Mouse (Mus musculus) ES-Bruce4 (cell line): Measurements from ENCODE around the gene Srl. TPM values are rescaled to one million over a fixed set of nuclear protein-coding genes. Genes with fewer than 3 reads are reported as not detected.
A peak's percentile ranks its signal among the peaks of the same experiment; 100 is the strongest.
"Not testable (repeated sequence)": the region's sequence is repeated elsewhere in the genome, so short reads cannot be mapped to it uniquely, and the experiment has no call there.

Source experiments
- H3K27ac ChIP-seq: 2 replicates; pipeline ENCODE4 v1.5.1; 2012; ENCODE audit warnings: low read length, inconsistent platforms; ENCODE audit not compliant: insufficient read depth
- H3K27me3 ChIP-seq: 2 replicates; pipeline ENCODE4 v1.6.1; 2012; ENCODE audit warnings: mild to moderate bottlenecking, low read length, inconsistent platforms; ENCODE audit not compliant: control insufficient read depth, poor library complexity, insufficient read depth, severe bottlenecking
- H3K36me3 ChIP-seq: 2 replicates; pipeline ENCODE4 v1.6.1; 2012; ENCODE audit warnings: inconsistent platforms, mild to moderate bottlenecking, low read length, moderate library complexity; ENCODE audit not compliant: control insufficient read depth, poor library complexity, insufficient read depth, severe bottlenecking
- H3K4me1 ChIP-seq: one replicate; pipeline ENCODE4 v1.8.1; 2011; ENCODE audit warnings: low read length; ENCODE audit not compliant: control insufficient read depth, insufficient read depth
- H3K4me3 ChIP-seq: 2 replicates; pipeline ENCODE4 v1.5.1; 2011; ENCODE audit warnings: low read depth, mild to moderate bottlenecking, low read length
- H3K9ac ChIP-seq: 2 replicates; pipeline ENCODE4 v1.6.1; 2012; ENCODE audit warnings: low read depth, mild to moderate bottlenecking, inconsistent platforms; ENCODE audit not compliant: poor library complexity, severe bottlenecking
- H3K9me3 ChIP-seq: replicated peaks from 2 replicates; pipeline ENCODE4 v1.6.1; 2012; ENCODE audit warnings: mild to moderate bottlenecking, low read length, inconsistent platforms; ENCODE audit not compliant: control insufficient read depth, poor library complexity, insufficient read depth, severe bottlenecking
- CTCF ChIP-seq: IDR thresholded peaks from one replicate; pipeline ENCODE4 v1.8.1; 2011; ENCODE audit warnings: low read depth, low read length
- EP300 ChIP-seq: IDR thresholded peaks from 2 replicates; pipeline ENCODE4 v1.6.1; 2011; ENCODE audit warnings: low read depth, low read length; ENCODE audit not compliant: insufficient read depth
- POLR2A ChIP-seq: IDR thresholded peaks from one replicate; pipeline ENCODE4 v1.8.1; 2011; ENCODE audit warnings: low read length; ENCODE audit not compliant: insufficient read depth
- polyA plus RNA-seq: library from polyadenylated mRNA; stranded (reverse); fragments of >200 nt; gene quantifications from 2 replicates; pipeline ENCODE4 v1.2.4, GENCODE M21; 2011; ENCODE audit warnings: low read depth; ENCODE audit not compliant: missing spikeins, insufficient read depth, insufficient read length

The Srl gene
- polyA plus RNA-seq, 1 experiment: 30.0 TPM

DNA sequence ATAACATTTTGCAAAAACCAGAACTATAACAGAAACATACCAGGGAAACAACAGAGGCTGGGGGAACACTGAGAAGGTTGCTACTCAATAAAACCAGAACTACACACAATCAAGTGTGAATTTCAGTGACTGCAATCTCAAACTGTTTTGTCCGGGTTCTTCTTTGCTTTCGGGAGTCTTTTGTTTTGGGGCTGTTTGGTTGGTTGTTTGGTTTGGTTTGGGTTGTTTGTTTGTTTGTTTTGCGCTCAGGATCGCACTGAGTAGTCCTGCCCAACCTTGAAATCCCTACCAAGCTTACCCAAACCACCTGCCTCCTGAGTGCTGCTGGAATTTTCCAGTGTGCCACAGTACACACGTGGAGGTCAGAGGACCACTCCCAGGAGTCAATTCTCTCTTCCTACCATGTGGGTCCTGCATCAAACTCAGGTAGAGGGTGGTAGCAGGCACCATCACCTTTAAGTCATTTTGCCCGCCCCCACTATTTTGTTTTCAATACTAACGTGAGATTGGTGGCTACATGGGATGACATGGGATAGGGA, 689 bp upstream of the Srl start:
- H3K4me3 ChIP-seq: no peak overlapping the region
- TF ChIP-seq CTCF (no peak), POLR2A (no peak), EP300 (no peak)
- no peaks in the 10 kb centered on the region for H3K27me3 ChIP-seq
- peak overlapping the region; percentile 36; the same call in 1 of the 2 replicates for H3K9ac ChIP-seq
- H3K36me3 ChIP-seq: peaks cover 14% of the 10 kb centered on the region; the same call in 1 of the 2 replicates
- H3K27ac ChIP-seq: no peak overlapping the region
- H3K4me1 ChIP-seq: no peaks in the 10 kb centered on the region
- H3K9me3 ChIP-seq: no peaks in the 10 kb centered on the region

DNA sequence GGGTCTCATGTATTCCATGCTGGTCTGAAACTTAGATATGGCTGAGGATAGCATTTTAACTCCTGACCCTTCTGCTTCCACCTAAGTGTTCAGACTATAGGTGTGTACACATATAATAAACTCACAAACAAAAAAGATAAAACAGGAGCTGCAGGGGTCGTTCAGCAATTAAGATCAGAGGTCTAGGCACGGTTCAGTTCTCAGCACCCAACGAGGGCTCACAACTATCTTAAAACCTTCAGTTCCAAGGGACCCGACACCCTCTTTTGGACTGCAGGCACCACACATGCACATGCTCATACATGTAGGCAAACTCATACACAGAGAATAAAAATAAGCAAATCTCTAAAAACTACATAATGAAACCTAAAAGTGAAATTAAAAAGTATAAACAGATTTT, 583 bp downstream of the Srl start:
- H3K27ac ChIP-seq: no peak overlapping the region
- H3K36me3 ChIP-seq: peaks cover 7% of the 10 kb centered on the region; the same call in 1 of the 2 replicates
- H3K9ac ChIP-seq: peak overlapping the region; percentile 74

DNA sequence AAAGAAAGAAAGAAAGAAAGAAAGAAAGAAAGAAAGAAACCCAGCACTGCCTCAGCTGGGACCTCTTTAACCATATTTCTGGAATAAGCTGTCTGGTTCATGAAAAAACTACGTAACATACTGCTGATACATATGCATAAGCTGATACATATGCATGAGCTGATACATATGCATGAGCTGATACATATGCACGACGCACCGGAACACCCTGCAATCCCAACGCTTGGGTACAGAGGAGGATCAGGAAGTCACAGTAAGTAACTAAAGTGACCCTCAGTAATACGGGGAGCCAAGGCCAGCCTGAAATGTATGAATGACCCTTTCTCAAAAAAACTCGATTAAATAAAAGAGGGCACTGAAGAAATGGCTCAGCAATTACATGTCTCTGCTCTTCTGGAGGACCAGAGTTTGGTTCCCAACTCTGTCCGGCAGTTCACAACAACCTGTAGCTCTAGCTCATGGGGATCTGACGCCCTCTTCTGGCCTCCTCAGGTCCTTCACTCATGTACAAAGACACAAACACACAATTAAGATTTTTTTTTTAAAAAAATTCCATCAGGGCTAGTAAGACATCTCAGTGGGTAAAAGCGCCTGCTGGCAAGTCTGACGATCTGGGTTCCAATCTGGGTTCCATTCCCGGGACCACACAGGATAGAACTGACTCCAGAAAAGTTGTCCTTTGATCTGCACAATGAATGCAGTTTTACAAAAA, 1.4 kb downstream of the Srl start:
- Histone ChIP-seq H3K27me3 (no peaks in the 10 kb centered on the region), H3K9ac (no peak overlapping the region), H3K27ac (no peak overlapping the region), H3K9me3 (no peaks in the 10 kb centered on the region), H3K4me1 (no peaks in the 10 kb centered on the region), H3K4me3 (no peak overlapping the region), H3K36me3 (peaks cover 2% of the 10 kb centered on the region; the same call in 1 of the 2 replicates)
- no peak for TF ChIP-seq EP300
- peak; percentile 24 for TF ChIP-seq CTCF

More for the DNA sequence above, 583 bp downstream of the Srl start:
- no peaks in the 10 kb centered on the region for H3K9me3 ChIP-seq
- no peak for TF ChIP-seq CTCF
- no peak for TF ChIP-seq POLR2A
- no peak for TF ChIP-seq EP300
- H3K4me1 ChIP-seq: no peaks in the 10 kb centered on the region
- peak overlapping the region; percentile 94 for H3K4me3 ChIP-seq
- H3K27me3 ChIP-seq: no peaks in the 10 kb centered on the region

DNA sequence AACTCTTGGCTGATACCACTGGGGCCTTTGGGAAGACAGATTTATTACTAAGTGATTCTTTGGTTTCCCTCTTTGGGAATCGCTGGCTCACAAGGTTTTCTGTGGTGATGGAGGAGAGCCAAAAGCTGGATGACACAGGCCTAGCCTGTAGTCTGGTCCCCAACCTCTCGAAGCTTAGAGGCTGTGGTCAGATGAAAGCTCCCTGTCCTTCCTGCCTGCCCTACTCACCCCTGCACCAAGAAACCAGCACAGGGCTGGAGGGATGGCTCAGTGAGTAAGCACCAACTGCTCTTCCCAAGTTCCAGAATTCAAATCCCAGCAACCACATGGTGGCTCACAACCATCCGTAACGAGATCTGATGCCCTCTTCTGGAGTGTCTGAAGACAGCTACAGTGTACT, 2.1 kb downstream of the Srl start:
- H3K27me3 ChIP-seq: no peaks in the 10 kb centered on the region
- no peak overlapping the region for H3K9ac ChIP-seq
- no peaks in the 10 kb centered on the region for H3K36me3 ChIP-seq
- H3K4me1 ChIP-seq: no peaks in the 10 kb centered on the region
- no peak overlapping the region for H3K4me3 ChIP-seq
- H3K9me3 ChIP-seq: no peaks in the 10 kb centered on the region
- H3K27ac ChIP-seq: no peak overlapping the region
- TF ChIP-seq POLR2A (no peak), CTCF (no peak), EP300 (no peak)

DNA sequence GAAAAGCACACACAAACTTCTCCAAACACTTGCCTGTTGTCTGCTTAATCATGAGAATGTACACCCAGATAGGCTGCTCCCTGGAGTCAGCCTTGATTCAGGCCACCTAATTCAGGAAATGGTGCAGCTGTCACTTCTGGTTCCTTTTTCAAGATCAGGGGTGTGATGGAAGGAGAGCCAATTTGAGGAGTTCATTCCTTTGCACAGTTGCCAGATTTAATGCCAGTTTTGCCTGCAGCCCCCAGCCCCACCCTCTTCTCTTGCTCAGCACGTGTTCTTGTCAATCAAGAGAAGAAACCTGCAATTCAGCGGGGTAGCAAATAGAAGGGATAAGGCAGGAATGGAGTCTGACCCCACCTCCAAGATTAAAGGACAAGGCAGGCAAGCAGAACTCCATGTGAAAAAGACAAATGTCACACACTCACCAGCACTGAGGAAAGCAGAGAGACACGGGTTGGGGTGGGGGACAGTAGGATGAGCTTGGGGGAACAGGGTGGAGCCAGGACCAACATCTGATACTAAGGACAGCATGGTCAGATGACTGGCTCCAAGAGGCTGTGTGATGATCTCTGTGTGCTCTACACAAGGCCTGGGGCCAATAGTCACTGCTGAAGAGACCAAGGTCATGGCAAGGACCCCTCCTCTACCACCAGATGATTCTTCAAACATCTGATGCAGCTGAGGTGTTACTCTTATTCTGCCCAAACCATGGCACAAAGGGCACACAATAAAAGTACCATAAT, 3.8 kb downstream of the Srl start:
- Histone ChIP-seq H3K4me3 (no peak overlapping the region), H3K36me3 (no peaks in the 10 kb centered on the region), H3K4me1 (no peaks in the 10 kb centered on the region), H3K27ac (no peak overlapping the region), H3K9me3 (no peaks in the 10 kb centered on the region), H3K27me3 (no peaks in the 10 kb centered on the region), H3K9ac (no peak overlapping the region)
- TF ChIP-seq POLR2A: no peak
- no peak for TF ChIP-seq EP300
- no peak for TF ChIP-seq CTCF

DNA sequence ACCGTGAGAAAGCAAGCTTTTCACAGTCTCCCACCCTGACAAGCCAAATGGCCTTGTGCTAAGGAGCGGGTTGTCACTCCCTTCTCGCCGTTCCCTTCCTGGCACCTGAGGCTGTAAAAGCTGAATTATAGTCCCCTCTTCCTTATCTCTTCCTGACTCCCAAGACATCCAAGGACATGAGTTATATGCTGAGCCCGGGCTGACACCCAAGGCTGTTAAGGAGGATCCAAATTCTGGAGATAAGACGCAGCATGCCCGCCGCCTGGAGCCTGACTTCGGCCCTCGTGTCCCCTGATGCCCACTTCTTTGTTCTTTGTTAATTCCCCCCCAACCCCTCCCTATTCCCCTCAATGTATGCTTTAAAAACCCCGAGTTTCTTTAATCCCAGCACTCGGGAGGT, 14.2 kb downstream of the Srl start:
- H3K36me3 ChIP-seq, H3K27ac ChIP-seq, H3K27me3 ChIP-seq, H3K4me1 ChIP-seq, H3K9ac ChIP-seq, H3K4me3 ChIP-seq, H3K9me3 ChIP-seq: not testable (repeated sequence)
